Mouse (Mus musculus) hindbrain, embryonic 15.5 days (tissue): ENCODE measurements at regions not wholly inside any gene's neighbourhood (a gene's known extent, or its start where the extent isn't known, plus 50 kb on each side); places are given as distances from the start of the nearest gene placed in this dataset.

Experiments
- ATAC-seq: fragments of 200-750 bp; cut with Nextera tagmentation; 2 replicates; pipeline ENCODE4 v1.8.0; 2017; ENCODE audit warnings: low read depth, moderate number of reproducible peaks, moderate TSS enrichment; ENCODE audit not compliant: low FRiP score
- H3K27ac ChIP-seq: fragments of 300-500 bp; sonication (generic); replicated peaks from 2 replicates; pipeline ENCODE4 v1.5.1; 2015; ENCODE audit warnings: mild to moderate bottlenecking, inconsistent platforms
- H3K27me3 ChIP-seq: fragments of 300-500 bp; sonication (generic); 2 replicates; pipeline ENCODE4 v1.6.1; 2015; ENCODE audit warnings: control low read depth, inconsistent platforms
- H3K36me3 ChIP-seq: fragments of 300-500 bp; sonication (generic); 2 replicates; pipeline ENCODE4 v1.6.1; 2015; ENCODE audit warnings: control low read depth, inconsistent platforms
- H3K4me1 ChIP-seq: fragments of 300-500 bp; sonication (generic); replicated peaks from 2 replicates; pipeline ENCODE4 v1.6.1; 2015; ENCODE audit warnings: control low read depth, inconsistent platforms
- H3K4me2 ChIP-seq: fragments of 300-500 bp; sonication (generic); 2 replicates; pipeline ENCODE4 v1.6.1; 2015; ENCODE audit warnings: moderate library complexity, mild to moderate bottlenecking, inconsistent platforms
- H3K4me3 ChIP-seq: fragments of 300-500 bp; sonication (generic); 2 replicates; pipeline ENCODE4 v1.5.1; 2015; ENCODE audit warnings: mild to moderate bottlenecking, inconsistent platforms
- H3K9ac ChIP-seq: fragments of 300-500 bp; sonication (generic); 2 replicates; pipeline ENCODE4 v1.6.1; 2015; ENCODE audit warnings: inconsistent platforms
- H3K9me3 ChIP-seq: fragments of 300-500 bp; sonication (generic); 2 replicates; pipeline ENCODE4 v1.6.1; 2016; ENCODE audit warnings: control low read depth, inconsistent platforms
- WGBS: fragments of 180-500 bp; shearing (Covaris S2); methylation state at CpG from one replicate; pipeline ENCODE4 v1.1.7; 2015; 5-methylcytosine and 5-hydroxymethylcytosine counted together

GRCm38 (mm10) chr14:103458340-103458739 lies 54.8 kb upstream of the Scel start:
- H3K4me1 ChIP-seq: no peaks in the 10 kb centered on the region
- H3K4me2 ChIP-seq: no peak overlapping the region
- no peaks in the 10 kb centered on the region for H3K9me3 ChIP-seq
- H3K9ac ChIP-seq: no peak overlapping the region
- no peaks in the 10 kb centered on the region for H3K27me3 ChIP-seq
- no peaks in the 10 kb centered on the region for H3K36me3 ChIP-seq
- no peak for ATAC-seq
- H3K27ac ChIP-seq: no peak overlapping the region
- no peak overlapping the region for H3K4me3 ChIP-seq

DNA sequence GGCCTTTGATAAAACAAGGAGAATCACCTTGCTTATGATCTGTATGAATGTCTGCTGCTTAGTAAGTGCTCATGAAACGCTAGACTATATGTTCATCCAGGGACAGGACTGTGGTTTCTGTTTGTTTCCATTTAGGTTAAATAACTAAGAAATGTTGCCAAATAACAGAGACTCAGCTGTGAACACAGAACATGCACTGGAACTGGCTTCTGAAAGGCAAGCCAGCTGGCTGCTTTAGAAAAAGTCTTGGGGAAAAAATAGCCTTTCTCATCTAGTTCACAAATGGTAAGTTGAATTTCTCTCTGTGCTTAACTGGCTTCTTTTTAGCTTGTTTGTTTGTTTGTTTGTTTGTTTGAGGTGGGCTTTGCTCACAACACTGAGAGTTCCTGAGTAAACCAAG lies 57.0 kb upstream of the Scel start:
- Histone ChIP-seq H3K27me3 (no peaks in the 10 kb centered on the region), H3K9me3 (no peaks in the 10 kb centered on the region), H3K4me1 (no peaks in the 10 kb centered on the region), H3K36me3 (no peaks in the 10 kb centered on the region), H3K4me3 (no peak overlapping the region), H3K4me2 (no peak overlapping the region), H3K9ac (no peak overlapping the region), H3K27ac (no peak overlapping the region)
- 82% methylated on average over 1 of the region's 1 CpGs for WGBS
- ATAC-seq: no peak

DNA sequence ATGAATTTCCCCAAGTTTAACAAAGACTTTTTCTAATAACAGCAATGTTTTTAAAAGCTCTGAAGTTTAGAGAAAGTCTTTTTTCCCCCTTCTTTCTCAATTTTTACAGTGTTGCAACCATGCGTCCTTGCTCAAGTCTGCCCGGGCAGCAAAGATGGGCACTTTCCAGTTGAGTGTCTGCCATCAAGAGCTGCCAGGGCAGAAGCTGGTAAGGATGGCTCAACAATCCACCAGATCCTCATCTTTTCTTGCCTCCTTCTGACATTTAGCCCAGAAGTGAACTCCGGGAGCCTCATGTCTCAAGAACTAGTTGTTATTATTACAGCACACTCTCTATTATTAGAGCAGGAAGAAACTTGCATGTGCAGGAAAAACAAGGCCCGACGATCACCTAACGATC lies 62.4 kb upstream of the Scel start:
- 98% methylated on average over 6 of the region's 6 CpGs for WGBS
- H3K9ac ChIP-seq: no peak overlapping the region
- H3K27ac ChIP-seq: no peak overlapping the region
- no peaks in the 10 kb centered on the region for H3K27me3 ChIP-seq
- H3K36me3 ChIP-seq: no peaks in the 10 kb centered on the region
- no peaks in the 10 kb centered on the region for H3K4me1 ChIP-seq
- H3K4me3 ChIP-seq: no peak overlapping the region
- no peak for ATAC-seq
- no peak overlapping the region for H3K4me2 ChIP-seq
- H3K9me3 ChIP-seq: no peaks in the 10 kb centered on the region

- H3K4me2 ChIP-seq: no peak overlapping the region
These were observed 63.7 kb upstream of the Scel start for GRCm38 (mm10) chr14:103449447-103449846.

GRCm38 (mm10) chr14:103449033-103449432 lies 64.1 kb upstream of the Scel start:
- H3K9ac ChIP-seq: no peak overlapping the region
- H3K4me3 ChIP-seq: no peak overlapping the region
- ATAC-seq: no peak
- no peaks in the 10 kb centered on the region for H3K27me3 ChIP-seq
- H3K4me2 ChIP-seq: no peak overlapping the region
- 0 out of 2 replicates have a peak overlapping the region, but pooled peaks have one; percentile 38 for H3K27ac ChIP-seq
- no peaks in the 10 kb centered on the region for H3K4me1 ChIP-seq
- no peaks in the 10 kb centered on the region for H3K9me3 ChIP-seq
- WGBS: 43% methylated on average over 7 of the region's 7 CpGs
- H3K36me3 ChIP-seq: no peaks in the 10 kb centered on the region

More at GRCm38 (mm10) chr14:103449447-103449846, 63.7 kb upstream of the Scel start:
- Histone ChIP-seq H3K27ac (0 out of 2 replicates have a peak overlapping the region, but pooled peaks have one; percentile 38), H3K27me3 (no peaks in the 10 kb centered on the region), H3K36me3 (no peaks in the 10 kb centered on the region), H3K4me3 (no peak overlapping the region), H3K4me1 (no peaks in the 10 kb centered on the region), H3K9ac (no peak overlapping the region), H3K9me3 (no peaks in the 10 kb centered on the region)
- no peak for ATAC-seq
- 53% methylated on average over 5 of the region's 5 CpGs for WGBS

DNA sequence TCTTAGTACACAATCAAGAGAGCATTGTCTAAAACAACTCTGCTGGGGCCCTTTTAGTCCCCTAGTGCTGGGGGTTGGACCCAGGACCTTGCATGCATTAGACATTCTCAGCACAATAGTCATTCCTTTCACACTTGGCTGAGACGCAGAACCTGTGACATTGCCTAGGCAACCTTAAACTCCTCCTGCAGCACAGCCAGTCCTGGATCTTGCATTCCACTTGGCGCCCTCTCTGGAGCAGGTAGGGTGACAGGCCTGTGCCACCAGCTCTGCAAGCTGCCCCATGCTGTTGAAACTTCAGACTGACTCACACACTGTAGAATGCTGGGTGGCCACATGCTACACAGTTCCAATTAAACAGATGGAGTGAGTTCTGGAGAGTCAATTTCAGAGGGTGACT lies 66.5 kb upstream of the Scel start:
- Histone ChIP-seq H3K4me3 (no peak overlapping the region), H3K4me2 (no peak overlapping the region), H3K27ac (no peak overlapping the region), H3K4me1 (no peaks in the 10 kb centered on the region), H3K36me3 (no peaks in the 10 kb centered on the region), H3K9me3 (no peaks in the 10 kb centered on the region), H3K27me3 (no peaks in the 10 kb centered on the region), H3K9ac (no peak overlapping the region)
- no peak; the same call in 1 of the 2 replicates for ATAC-seq
- WGBS: 26% methylated on average over 2 of the region's 2 CpGs

DNA sequence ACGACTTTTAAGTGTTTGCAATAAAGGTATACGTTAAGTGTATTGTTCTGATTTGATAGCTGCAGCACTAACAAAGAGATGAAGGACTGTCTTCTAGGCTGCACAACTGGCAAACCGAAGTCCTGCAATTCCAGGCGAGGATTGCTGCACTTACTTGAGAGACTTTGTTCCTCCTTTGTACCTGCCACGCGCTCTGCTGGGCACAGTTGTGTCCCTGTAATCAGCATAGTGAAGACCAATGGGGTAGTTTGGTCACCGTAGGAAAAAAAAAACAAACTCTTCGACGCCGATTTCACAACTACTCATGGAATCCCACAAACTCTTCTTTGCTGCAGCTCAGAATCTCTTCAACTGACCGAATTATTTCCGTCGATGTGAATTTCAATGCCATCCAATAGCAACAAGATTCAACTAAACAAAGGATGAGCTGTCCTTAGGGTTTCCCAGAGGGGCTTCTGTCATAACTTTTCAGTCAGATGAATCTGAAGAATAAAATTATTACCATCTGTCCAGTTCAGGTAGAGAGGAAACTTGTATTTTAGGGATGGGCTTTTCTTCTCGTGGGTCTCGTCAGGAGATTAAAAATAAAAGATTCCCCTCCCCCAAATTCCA lies 71.6 kb upstream of the Scel start:
- Histone ChIP-seq H3K9me3 (no peaks in the 10 kb centered on the region), H3K36me3 (no peaks in the 10 kb centered on the region), H3K4me1 (no peaks in the 10 kb centered on the region), H3K27ac (no peak overlapping the region), H3K4me2 (no peak overlapping the region), H3K4me3 (no peak overlapping the region), H3K27me3 (no peaks in the 10 kb centered on the region), H3K9ac (no peak overlapping the region)
- WGBS: 73% methylated on average over 15 of the region's 15 CpGs
- ATAC-seq: no peak

GRCm38 (mm10) chr14:103440243-103440642 lies 72.9 kb upstream of the Scel start:
- H3K36me3 ChIP-seq: no peaks in the 10 kb centered on the region
- ATAC-seq: no peak
- no peak overlapping the region for H3K27ac ChIP-seq
- H3K9me3 ChIP-seq: no peaks in the 10 kb centered on the region
- no peak overlapping the region for H3K4me2 ChIP-seq
- WGBS: 52% methylated on average over 8 of the region's 8 CpGs
- no peak overlapping the region for H3K9ac ChIP-seq
- H3K4me1 ChIP-seq: no peaks in the 10 kb centered on the region
- H3K27me3 ChIP-seq: no peaks in the 10 kb centered on the region
- no peak overlapping the region for H3K4me3 ChIP-seq

DNA sequence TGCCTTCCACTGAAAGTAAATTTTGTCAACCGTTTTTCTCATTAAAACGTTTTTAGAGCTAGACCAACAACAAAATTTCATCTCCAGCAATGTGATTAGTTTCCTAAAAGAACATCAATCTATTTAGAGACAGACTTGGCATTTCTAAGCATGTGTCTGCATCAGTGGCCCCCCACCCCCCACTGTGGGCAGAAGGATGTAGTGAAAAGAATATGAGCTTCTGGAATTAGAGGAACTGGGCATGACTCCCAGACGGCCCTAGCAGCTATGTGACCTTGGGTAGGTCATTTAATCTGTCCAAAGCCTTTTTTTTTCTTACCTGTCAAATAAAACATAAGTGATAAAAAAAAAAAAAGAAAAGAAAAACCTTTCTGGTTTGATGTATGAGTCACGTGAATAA lies 78.9 kb upstream of the Scel start:
- ATAC-seq: no peak
- H3K4me2 ChIP-seq: no peak overlapping the region
- no peak overlapping the region for H3K4me3 ChIP-seq
- H3K4me1 ChIP-seq: no peaks in the 10 kb centered on the region
- no peaks in the 10 kb centered on the region for H3K9me3 ChIP-seq
- no peak overlapping the region for H3K27ac ChIP-seq
- H3K9ac ChIP-seq: no peak overlapping the region
- 67% methylated on average over 4 of the region's 4 CpGs for WGBS
- H3K27me3 ChIP-seq: no peaks in the 10 kb centered on the region
- H3K36me3 ChIP-seq: no peaks in the 10 kb centered on the region

DNA sequence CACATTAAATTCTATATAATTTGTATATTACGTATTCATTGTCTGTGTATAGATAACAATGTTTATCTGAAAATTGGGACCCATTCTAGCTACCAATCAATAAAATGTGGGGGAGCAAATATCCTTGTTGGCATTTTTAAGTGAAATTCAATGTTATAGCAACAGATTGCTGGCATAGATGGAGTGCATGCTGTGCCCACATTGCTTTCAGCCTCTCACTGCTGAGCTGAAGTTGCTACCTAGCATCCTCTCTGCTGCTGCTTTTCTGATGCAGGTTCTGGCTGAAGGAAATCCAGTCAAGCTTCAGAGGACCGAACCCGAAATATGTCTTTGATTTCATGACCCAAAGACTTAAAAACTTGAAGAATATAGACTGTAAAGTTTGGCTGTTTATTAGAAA lies 80.0 kb upstream of the Scel start:
- 85% methylated on average over 3 of the region's 3 CpGs for WGBS
- Histone ChIP-seq H3K9me3 (no peaks in the 10 kb centered on the region), H3K27me3 (no peaks in the 10 kb centered on the region), H3K27ac (no peak overlapping the region), H3K36me3 (no peaks in the 10 kb centered on the region), H3K9ac (no peak overlapping the region), H3K4me3 (no peak overlapping the region), H3K4me2 (no peak overlapping the region), H3K4me1 (no peaks in the 10 kb centered on the region)
- no peak for ATAC-seq

GRCm38 (mm10) chr14:103427873-103428272 lies 81.3 kb upstream of the Mycbp2 start:
- H3K4me3 ChIP-seq: no peak overlapping the region
- no peak for ATAC-seq
- no peak overlapping the region for H3K4me2 ChIP-seq
- no peaks in the 10 kb centered on the region for H3K36me3 ChIP-seq
- 91% methylated on average over 2 of the region's 2 CpGs for WGBS
- no peaks in the 10 kb centered on the region for H3K9me3 ChIP-seq
- H3K27ac ChIP-seq: no peak overlapping the region
- H3K9ac ChIP-seq: no peak overlapping the region
- H3K4me1 ChIP-seq: no peaks in the 10 kb centered on the region
- H3K27me3 ChIP-seq: no peaks in the 10 kb centered on the region

DNA sequence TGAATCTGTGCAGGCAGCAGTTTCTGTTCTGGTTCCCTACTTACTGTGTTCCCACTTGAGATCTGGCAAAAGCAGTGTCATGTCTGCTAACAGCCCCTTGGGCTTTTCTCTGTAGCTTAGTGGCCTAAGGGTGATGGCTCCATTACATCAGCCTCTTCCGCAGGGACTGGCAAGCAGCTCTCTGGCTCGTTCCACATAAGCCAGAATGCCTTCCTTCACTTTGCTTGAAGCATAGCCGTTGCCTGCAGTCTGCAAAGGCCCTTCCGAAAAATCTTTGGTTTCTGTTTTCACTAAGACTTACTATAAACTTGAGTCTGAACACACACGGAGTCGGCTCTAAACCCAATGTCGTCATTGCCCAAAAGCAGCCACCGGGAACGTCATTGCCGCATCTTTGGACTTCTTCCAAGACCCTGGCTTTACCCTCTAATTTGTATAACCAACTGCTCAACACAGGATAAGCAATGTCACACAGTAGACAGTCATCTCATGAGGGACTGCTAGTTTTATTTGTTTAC lies 74.8 kb upstream of the Mycbp2 start:
- no peaks in the 10 kb centered on the region for H3K27me3 ChIP-seq
- ATAC-seq: no peak
- H3K36me3 ChIP-seq: no peaks in the 10 kb centered on the region
- no peak overlapping the region for H3K4me3 ChIP-seq
- no peak overlapping the region for H3K4me2 ChIP-seq
- no peak overlapping the region for H3K27ac ChIP-seq
- no peak overlapping the region for H3K9ac ChIP-seq
- H3K9me3 ChIP-seq: no peaks in the 10 kb centered on the region
- 67% methylated on average over 10 of the region's 10 CpGs for WGBS
- peaks cover 4% of the 10 kb centered on the region; the same call in 1 of the 2 replicates for H3K4me1 ChIP-seq
